Mouse (Mus musculus) lung, postnatal 0 days (tissue): Measurements from ENCODE around the gene Krt33a.

Experiments used
- CTCF ChIP-seq: IDR thresholded peaks from 2 replicates; pipeline ENCODE4 v1.5.1; 2016; ENCODE audit warnings: antibody characterized with exemption, mild to moderate bottlenecking
- EP300 ChIP-seq: IDR thresholded peaks from 2 replicates; pipeline ENCODE4 v1.6.1; 2016; ENCODE audit warnings: antibody characterized with exemption, mild to moderate bottlenecking, control low read depth

- TF ChIP-seq CTCF = no peak
- TF ChIP-seq EP300 = no peak
These were observed 21.7 kb downstream of the Krt33a start for GRCm38 (mm10) chr11:99994384-99994661.
